In the genomic region with DNA sequence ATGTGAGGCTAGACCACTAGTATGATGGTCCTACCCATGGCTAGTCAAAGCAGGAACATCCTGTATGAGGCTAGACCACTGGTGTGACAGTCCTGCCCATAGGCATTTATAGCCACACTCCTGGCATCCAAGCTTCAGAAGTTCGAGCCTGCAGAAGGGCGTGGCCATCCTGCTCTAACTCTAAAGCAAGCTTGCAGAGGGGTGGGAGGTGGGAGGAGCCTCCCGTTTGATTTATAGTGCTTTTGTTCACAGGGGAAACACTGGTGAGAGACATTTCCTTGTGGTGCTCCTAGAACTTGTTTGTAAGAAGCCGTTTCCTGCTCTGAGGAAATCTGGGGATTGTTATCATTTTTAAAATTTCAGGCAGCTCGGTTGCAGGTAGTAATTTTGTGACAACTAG, we compare ENCODE assay signal across 9 mouse cellular contexts. TPM values are rescaled to one million over a fixed set of nuclear protein-coding genes. Genes with fewer than 3 reads are reported as not detected.
DNase-seq lines count a peak whose midpoint lies in the region; ATAC-seq and TF ChIP-seq lines count a peak whose summit lies in the region.
"Had no signal": no experiment of that assay in that cellular context is flagged by ENCODE, and none has a peak within 500 bp of the region (broad histone marks: within the 10 kb centered on the region; RNA-seq: fewer than 3 reads in every experiment).

No protein-coding gene starts in this region.

- H3K9me3 ChIP-seq in ES-E14 (ENCODE audit: control insufficient read depth, insufficient read depth, low read depth, low read length): no peaks in the 10 kb centered on the region
- H3K9me3 ChIP-seq in intestine, postnatal 0 days (ENCODE audit: control insufficient read depth): no peaks in the 10 kb centered on the region
- no peaks in the 10 kb centered on the region for H3K9me3 ChIP-seq in lung, embryonic 15.5 days
- H3K9me3 ChIP-seq in forebrain, embryonic 12.5 days: no peaks in the 10 kb centered on the region
- H3K9me3 ChIP-seq: megakaryocyte, embryonic 14.5 days had no signal

- DNase-seq in ES-E14 (ENCODE audit: low read depth, low spot score): peak; percentile 30
- DNase-seq in ZHBTc4 (ENCODE audit: low read depth, low spot score): peak; percentile 85
- no peak for DNase-seq in retina, postnatal 1 day

- no peak overlapping the region for H3K4me3 ChIP-seq in ES-E14 (ENCODE audit: insufficient read depth in 1 of 2, low read depth in 1 of 2, low read length in 2 of 2, poor library complexity in 1 of 2, severe bottlenecking in 1 of 2)
- no peak overlapping the region for H3K4me3 ChIP-seq in intestine, postnatal 0 days (ENCODE audit: low read depth, low read length)
- H3K4me3 ChIP-seq in lung, embryonic 15.5 days: no peak overlapping the region
- H3K4me3 ChIP-seq in forebrain, embryonic 12.5 days (replicated peaks): no peak overlapping the region
- H3K4me3 ChIP-seq: megakaryocyte, embryonic 14.5 days had no signal

- H3K27me3 ChIP-seq in intestine, postnatal 0 days (replicated peaks; ENCODE audit: control insufficient read depth, insufficient read depth, low read length): no peaks in the 10 kb centered on the region
- H3K27me3 ChIP-seq in lung, embryonic 15.5 days: no peaks in the 10 kb centered on the region
- no peaks in the 10 kb centered on the region for H3K27me3 ChIP-seq in forebrain, embryonic 12.5 days

- no peak overlapping the region for H3K27ac ChIP-seq in ES-E14 (ENCODE audit: insufficient read depth, low read depth, low read length, poor library complexity, severe bottlenecking)
- peak overlapping the region; percentile 66; the same call in 1 of the 2 replicates for H3K27ac ChIP-seq in intestine, postnatal 0 days (ENCODE audit: low read depth, low read length)
- H3K27ac ChIP-seq in lung, embryonic 15.5 days: peak overlapping the region; percentile 85
- H3K27ac ChIP-seq in forebrain, embryonic 12.5 days: no peak overlapping the region

- no peak overlapping the region for H3K9ac ChIP-seq in ES-E14 (ENCODE audit: insufficient read depth, low read depth, low read length, poor library complexity, severe bottlenecking)
- no peak overlapping the region for H3K9ac ChIP-seq in intestine, postnatal 0 days (ENCODE audit: low read depth, low read length)
- no peak overlapping the region for H3K9ac ChIP-seq in lung, embryonic 15.5 days
- no peak overlapping the region for H3K9ac ChIP-seq in forebrain, embryonic 12.5 days

- in situ Hi-C loops in ES-E14 (cut with MboI; ENCODE audit: low sequenced_read_pairs in 2 of 2, unreplicated experiment in 2 of 2): no loop called here

- ATAC-seq in intestine, postnatal 0 days: no peak
- no peak for ATAC-seq in lung, embryonic 15.5 days (ENCODE audit: borderline replicate concordance, extremely low read depth, low FRiP score, low TSS enrichment)
- ATAC-seq in forebrain, embryonic 12.5 days (ENCODE audit: low FRiP score): no peak
- no peak for ATAC-seq in cerebellum, adult (ENCODE audit: insufficient number of reproducible peaks, low FRiP score, low TSS enrichment)
- ATAC-seq: inflammation-experienced regulatory T-cells, adult 6 months had no signal

- H3K36me3 ChIP-seq in ES-E14 (ENCODE audit: control insufficient read depth, insufficient read depth, low read length, poor library complexity, severe bottlenecking): no peaks in the 10 kb centered on the region
- H3K36me3 ChIP-seq in intestine, postnatal 0 days (ENCODE audit: control insufficient read depth, insufficient read depth): no peaks in the 10 kb centered on the region
- no peaks in the 10 kb centered on the region for H3K36me3 ChIP-seq in lung, embryonic 15.5 days
- H3K36me3 ChIP-seq in forebrain, embryonic 12.5 days (replicated peaks): no peaks in the 10 kb centered on the region

- 12% methylated on average over 5 of the region's 5 CpGs for WGBS in intestine, postnatal 0 days
- 15% methylated on average over 5 of the region's 5 CpGs for WGBS in lung, embryonic 15.5 days
- 50% methylated on average over 5 of the region's 5 CpGs for WGBS in forebrain, embryonic 12.5 days

- H3K4me1 ChIP-seq in ES-E14 (ENCODE audit: control insufficient read depth in 2 of 2, insufficient read depth in 2 of 2, low read length in 2 of 2, poor library complexity in 1 of 2): peaks cover 18 to 52% of the 10 kb centered on the region in 2 experiments
- H3K4me1 ChIP-seq in intestine, postnatal 0 days (replicated peaks; ENCODE audit: control insufficient read depth, insufficient read depth, low read length): 0 out of 2 replicates have a peak, but pooled peaks cover 2% of the 10 kb centered on the region
- peaks cover 61% of the 10 kb centered on the region for H3K4me1 ChIP-seq in lung, embryonic 15.5 days
- H3K4me1 ChIP-seq in forebrain, embryonic 12.5 days: peaks cover 20% of the 10 kb centered on the region

- TF ChIP-seq CTCF in intestine, postnatal 0 days (IDR thresholded peaks at IDR 0.05; ENCODE audit: low read depth): no peak

- H3K4me2 ChIP-seq in intestine, postnatal 0 days (replicated peaks; ENCODE audit: low read depth): peak overlapping the region; percentile 37; the same call in 1 of the 2 replicates
- peak overlapping the region; percentile 25; the same call in 1 of the 2 replicates for H3K4me2 ChIP-seq in lung, embryonic 15.5 days
- no peak overlapping the region for H3K4me2 ChIP-seq in forebrain, embryonic 12.5 days

TF ChIP-seq in ES-E14, 5 proteins besides CTCF, POLR2A, EP300 and RAD21:
- TF ChIP-seq ZC3H11A (IDR thresholded peaks at IDR 0.05; ENCODE audit: borderline replicate concordance, low read depth, low read length) (no peak), ZNF384 (IDR thresholded peaks at IDR 0.05; ENCODE audit: low read depth, low read length) (no peak), CHD2 (IDR thresholded peaks at IDR 0.05; ENCODE audit: low read depth, low read length) (no peak), HCFC1 (IDR thresholded peaks at IDR 0.05; ENCODE audit: borderline replicate concordance, insufficient read depth, low read length) (no peak), MAFK (IDR thresholded peaks at IDR 0.05; ENCODE audit: insufficient read depth, low read depth, low read length) (no peak)

RNA-seq across cellular contexts. Expression of gene Mcf2l, which starts 56.7 kb away (rescaled TPM):
- total RNA-seq in ES-E14 (2012; rRNA removed): 16.0 and 26.7 TPM in 2 replicates
- 5.7 and 6.7 TPM in 2 replicates for polyA plus RNA-seq in intestine, postnatal 0 days (2015; fragmentation: Nextera tagmentation; extraction: Ambion mirVana)
- polyA plus RNA-seq in lung, embryonic 15.5 days (2015; fragmentation: Nextera tagmentation; extraction: Ambion mirVana): 11.5 and 12.0 TPM in 2 replicates
- 90.2 and 110 TPM in 2 replicates for polyA plus RNA-seq in forebrain, embryonic 12.5 days (2016; fragmentation: Nextera tagmentation; extraction: Ambion mirVana)

Comparison
In these comparisons a context has a peak if more than half of its experiments do, and no peak if none do; other contexts are left out.
1. H3K27ac ChIP-seq: peak in intestine, postnatal 0 days (single experiment) and lung, embryonic 15.5 days (single experiment); none in ES-E14 (single experiment) and forebrain, embryonic 12.5 days (single experiment).